Mouse (Mus musculus) bone marrow macrophage, adult 2 months (primary cell): Measurements from ENCODE around the gene Stat5a. TPM values are rescaled to one million over a fixed set of nuclear protein-coding genes. Genes with fewer than 3 reads are reported as not detected.

Source experiments
- H3K27ac ChIP-seq: 2 replicates; pipeline ENCODE4 v1.5.1; 2012; ENCODE audit warnings: low read depth, low read length; ENCODE audit not compliant: insufficient read depth
- H3K4me1 ChIP-seq: 2 replicates; pipeline ENCODE4 v1.6.1; 2012; ENCODE audit warnings: low read length; ENCODE audit not compliant: control insufficient read depth, insufficient read depth
- H3K4me3 ChIP-seq: 2 replicates; pipeline ENCODE4 v1.5.1; 2012; ENCODE audit warnings: mild to moderate bottlenecking, low read length, moderate library complexity; ENCODE audit not compliant: insufficient read depth
- CTCF ChIP-seq: IDR thresholded peaks from 2 replicates; pipeline ENCODE4 v1.5.1; 2012; ENCODE audit warnings: low read depth, mild to moderate bottlenecking, low read length, moderate library complexity
- POLR2A ChIP-seq: IDR thresholded peaks from 2 replicates; pipeline ENCODE4 v1.6.1; 2012; ENCODE audit warnings: mild to moderate bottlenecking, low read depth, low read length, borderline replicate concordance
- polyA plus RNA-seq: library from polyadenylated mRNA; stranded (reverse); fragments of >200 nt; gene quantifications from 2 replicates; pipeline ENCODE4 v1.2.4, GENCODE M21; 2012; ENCODE audit not compliant: missing spikeins, insufficient read depth, insufficient read length

Gene Stat5a
- polyA plus RNA-seq, 1 experiment = 20.7 TPM

GRCm38 (mm10) chr11:100875761-100876160, 16.6 kb downstream of the Stat5a start:
- no peak overlapping the region for H3K4me3 ChIP-seq
- H3K27ac ChIP-seq = no peak overlapping the region
- TF ChIP-seq POLR2A (no peak), CTCF (no peak)
- no peaks in the 10 kb centered on the region for H3K4me1 ChIP-seq

- Histone ChIP-seq H3K4me3 (no peak overlapping the region), H3K4me1 (no peaks in the 10 kb centered on the region), H3K27ac (no peak overlapping the region)
- TF ChIP-seq CTCF (no peak), POLR2A (no peak)
Observed at GRCm38 (mm10) chr11:100879321-100880078, 20.3 kb downstream of the Stat5a start.

GRCm38 (mm10) chr11:100883640-100884039, 24.5 kb downstream of the Stat5a start:
- no peak overlapping the region for H3K4me3 ChIP-seq
- H3K4me1 ChIP-seq = no peaks in the 10 kb centered on the region
- H3K27ac ChIP-seq = no peak overlapping the region
- TF ChIP-seq POLR2A (no peak), CTCF (no peak)

- TF ChIP-seq CTCF (no peak), POLR2A (no peak)
- no peak overlapping the region for H3K4me3 ChIP-seq
- H3K4me1 ChIP-seq = no peaks in the 10 kb centered on the region
- H3K27ac ChIP-seq = no peak overlapping the region
Observed at GRCm38 (mm10) chr11:100885472-100885871, 26.3 kb downstream of the Stat5a start.

- Histone ChIP-seq H3K4me1 (no peaks in the 10 kb centered on the region), H3K27ac (no peak overlapping the region), H3K4me3 (no peak overlapping the region)
- TF ChIP-seq POLR2A (no peak), CTCF (no peak)
Observed at GRCm38 (mm10) chr11:100886188-100886740, 27.1 kb downstream of the Stat5a start.

GRCm38 (mm10) chr11:100887236-100887635, 28.1 kb downstream of the Stat5a start:
- no peak overlapping the region for H3K27ac ChIP-seq
- TF ChIP-seq CTCF (no peak), POLR2A (no peak)
- no peak overlapping the region for H3K4me3 ChIP-seq
- H3K4me1 ChIP-seq = no peaks in the 10 kb centered on the region

GRCm38 (mm10) chr11:100887764-100888163, 28.6 kb downstream of the Stat5a start:
- no peak for TF ChIP-seq POLR2A
- TF ChIP-seq CTCF = no peak
- Histone ChIP-seq H3K4me1 (no peaks in the 10 kb centered on the region), H3K27ac (no peak overlapping the region)

GRCm38 (mm10) chr11:100888348-100888820, 29.2 kb downstream of the Stat5a start:
- TF ChIP-seq CTCF (no peak), POLR2A (no peak)
- no peak overlapping the region for H3K4me3 ChIP-seq
- no peak overlapping the region for H3K27ac ChIP-seq
- no peaks in the 10 kb centered on the region for H3K4me1 ChIP-seq

More at GRCm38 (mm10) chr11:100887764-100888163, 28.6 kb downstream of the Stat5a start:
- no peak overlapping the region for H3K4me3 ChIP-seq

GRCm38 (mm10) chr11:100890481-100890880, 31.3 kb downstream of the Stat5a start:
- Histone ChIP-seq H3K4me3 (no peak overlapping the region), H3K27ac (no peak overlapping the region), H3K4me1 (no peaks in the 10 kb centered on the region)
- TF ChIP-seq CTCF (no peak), POLR2A (no peak)
